In the genomic region with DNA sequence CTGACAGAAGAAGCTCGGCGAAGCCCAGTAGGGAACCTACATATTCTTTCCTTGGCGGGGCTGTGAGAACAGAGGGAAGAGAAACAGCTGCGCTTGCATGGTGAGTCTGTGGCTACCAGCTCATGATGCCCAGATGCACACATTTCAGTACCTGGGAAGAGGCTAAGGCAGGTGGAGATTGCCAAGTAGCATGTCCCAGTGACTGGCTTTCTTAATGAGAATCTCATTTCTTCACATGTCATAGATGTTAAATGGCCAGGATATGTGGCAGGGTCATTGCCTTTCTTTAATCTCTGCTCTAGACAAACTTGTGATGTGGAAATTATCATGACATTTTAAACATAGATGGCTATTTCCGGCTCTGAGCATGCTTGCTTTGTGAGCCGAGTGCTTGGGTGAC, we compare ENCODE assay signal across 14 mouse cellular contexts.
"Had no signal": no experiment of that assay in that cellular context is flagged by ENCODE, and none has a peak within 500 bp of the region (broad histone marks: within the 10 kb centered on the region; RNA-seq: fewer than 3 reads in every experiment).

No protein-coding gene starts in this region.

- H3K9me3 ChIP-seq: liver, embryonic 13.5 days; liver, embryonic 15.5 days; megakaryocyte, embryonic 14.5 days; midbrain, embryonic 12.5 days; neural tube, embryonic 12.5 days had no signal

- H3K4me3 ChIP-seq: liver, embryonic 13.5 days; liver, embryonic 15.5 days; megakaryocyte, embryonic 14.5 days; midbrain, embryonic 12.5 days; neural tube, embryonic 12.5 days had no signal

- H3K27ac ChIP-seq: liver, embryonic 13.5 days; liver, embryonic 15.5 days; macrophage; midbrain, embryonic 12.5 days; neural tube, embryonic 12.5 days had no signal

- H3K4me1 ChIP-seq: liver, embryonic 13.5 days; liver, embryonic 15.5 days; megakaryocyte, embryonic 14.5 days; midbrain, embryonic 12.5 days; neural tube, embryonic 12.5 days had no signal

- H3K4me2 ChIP-seq: liver, embryonic 13.5 days; liver, embryonic 15.5 days; midbrain, embryonic 12.5 days; neural tube, embryonic 12.5 days had no signal

- DNase-seq: liver, embryonic 13.5 days; liver, postnatal 0 days; lung, adult 2 months; lung, postnatal 14 days; lung, postnatal 36 days; midbrain, embryonic 14.5 days; right cerebral cortex, postnatal 14 days; thymus, adult 18-20 months; thymus, postnatal 14 days had no signal

- H3K27me3 ChIP-seq: liver, embryonic 13.5 days; liver, embryonic 15.5 days; megakaryocyte, embryonic 14.5 days; midbrain, embryonic 12.5 days; neural tube, embryonic 12.5 days had no signal

- H3K36me3 ChIP-seq: liver, embryonic 13.5 days; liver, embryonic 15.5 days; midbrain, embryonic 12.5 days; neural tube, embryonic 12.5 days had no signal

- H3K9ac ChIP-seq: liver, embryonic 13.5 days; liver, embryonic 15.5 days; liver, postnatal 0 days; midbrain, embryonic 12.5 days; neural tube, embryonic 12.5 days had no signal

- ATAC-seq: liver, postnatal 0 days had no signal
